Mouse (Mus musculus): Measurements from ENCODE around the gene Aup1. TPM values are rescaled to one million over a fixed set of nuclear protein-coding genes. Genes with fewer than 3 reads are reported as not detected.

Gene Aup1
- polyA plus RNA-seq (2015; fragmentation: Nextera tagmentation; extraction: Ambion mirVana) = 182 and 185 TPM in 2 replicates

GRCm38 (mm10) chr6:83054074-83054851, at the start of gene Aup1:
TSS of gene Aup1 (plus strand) at chr6:83054521.
- Histone ChIP-seq H3K27ac (replicated peaks) (peak within 1 kb of the TSS; percentile 85), H3K27me3 (replicated peaks) (no peaks in the 10 kb centered on the region), H3K9ac (replicated peaks) (peak within 1 kb of the TSS; percentile 76), H3K36me3 (peaks cover 29% of the 10 kb centered on the region), H3K4me3 (replicated peaks) (peak within 1 kb of the TSS; percentile 67), H3K9me3 (replicated peaks) (no peaks in the 10 kb centered on the region), H3K4me1 (peaks cover 29% of the 10 kb centered on the region), H3K4me2 (peak within 1 kb of the TSS; percentile 90)
- peak; percentile 97 for ATAC-seq (ENCODE audit: low FRiP score)
- under 1% methylated on average over 64 of the region's 64 CpGs for WGBS

GRCm38 (mm10) chr6:83004872-83005271, 49.4 kb upstream of the Aup1 start:
- H3K9ac ChIP-seq (replicated peaks) = no peak overlapping the region
- H3K9me3 ChIP-seq (replicated peaks) = no peaks in the 10 kb centered on the region
- WGBS = 68% methylated on average over 7 of the region's 7 CpGs
- H3K4me3 ChIP-seq (replicated peaks) = no peak overlapping the region
- no peaks in the 10 kb centered on the region; the same call in 1 of the 2 replicates for H3K27me3 ChIP-seq (replicated peaks)
- no peak for ATAC-seq (ENCODE audit: low FRiP score)
- no peaks in the 10 kb centered on the region for H3K4me1 ChIP-seq
- no peaks in the 10 kb centered on the region for H3K36me3 ChIP-seq
- H3K4me2 ChIP-seq = no peak overlapping the region
- no peak overlapping the region for H3K27ac ChIP-seq (replicated peaks)

- H3K27me3 ChIP-seq (replicated peaks) = no peaks in the 10 kb centered on the region; the same call in 1 of the 2 replicates
- H3K9me3 ChIP-seq (replicated peaks) = no peaks in the 10 kb centered on the region
- 88% methylated on average over 10 of the region's 10 CpGs for WGBS
- H3K36me3 ChIP-seq = no peaks in the 10 kb centered on the region
- H3K4me1 ChIP-seq = no peaks in the 10 kb centered on the region
- H3K4me2 ChIP-seq = no peak overlapping the region
- H3K27ac ChIP-seq (replicated peaks) = no peak overlapping the region
- ATAC-seq (ENCODE audit: low FRiP score) = no peak
- no peak overlapping the region for H3K9ac ChIP-seq (replicated peaks)
- no peak overlapping the region for H3K4me3 ChIP-seq (replicated peaks)
These were observed 48.8 kb upstream of the Aup1 start for GRCm38 (mm10) chr6:83005444-83006011.

GRCm38 (mm10) chr6:83006114-83006513, 48.2 kb upstream of the Aup1 start:
- no peaks in the 10 kb centered on the region for H3K4me1 ChIP-seq
- H3K36me3 ChIP-seq = no peaks in the 10 kb centered on the region
- H3K27ac ChIP-seq (replicated peaks) = no peak overlapping the region
- WGBS = 89% methylated on average over 6 of the region's 6 CpGs
- no peak overlapping the region for H3K4me3 ChIP-seq (replicated peaks)
- no peak overlapping the region for H3K4me2 ChIP-seq
- no peak for ATAC-seq (ENCODE audit: low FRiP score)
- no peaks in the 10 kb centered on the region for H3K9me3 ChIP-seq (replicated peaks)
- no peak overlapping the region for H3K9ac ChIP-seq (replicated peaks)
- no peaks in the 10 kb centered on the region; the same call in 1 of the 2 replicates for H3K27me3 ChIP-seq (replicated peaks)

- ATAC-seq (ENCODE audit: low FRiP score) = no peak
These were observed 45.7 kb upstream of the Aup1 start for GRCm38 (mm10) chr6:83008659-83009058.

GRCm38 (mm10) chr6:83010010-83010409, 44.3 kb upstream of the Aup1 start:
- Histone ChIP-seq H3K4me1 (no peaks in the 10 kb centered on the region), H3K36me3 (no peaks in the 10 kb centered on the region), H3K9ac (replicated peaks) (no peak overlapping the region), H3K9me3 (replicated peaks) (no peaks in the 10 kb centered on the region), H3K4me3 (replicated peaks) (no peak overlapping the region), H3K27me3 (replicated peaks) (no peaks in the 10 kb centered on the region; the same call in 1 of the 2 replicates), H3K27ac (replicated peaks) (no peak overlapping the region), H3K4me2 (no peak overlapping the region)
- WGBS = 79% methylated on average over 7 of the region's 7 CpGs
- ATAC-seq (ENCODE audit: low FRiP score) = no peak

More at GRCm38 (mm10) chr6:83008659-83009058, 45.7 kb upstream of the Aup1 start:
- WGBS = 54% methylated on average over 3 of the region's 3 CpGs
- no peak overlapping the region for H3K27ac ChIP-seq (replicated peaks)
- H3K9me3 ChIP-seq (replicated peaks) = no peaks in the 10 kb centered on the region
- H3K36me3 ChIP-seq = no peaks in the 10 kb centered on the region
- H3K4me2 ChIP-seq = no peak overlapping the region
- no peaks in the 10 kb centered on the region; the same call in 1 of the 2 replicates for H3K27me3 ChIP-seq (replicated peaks)
- no peak overlapping the region for H3K9ac ChIP-seq (replicated peaks)
- no peak overlapping the region for H3K4me3 ChIP-seq (replicated peaks)
- H3K4me1 ChIP-seq = no peaks in the 10 kb centered on the region

- no peak overlapping the region for H3K4me3 ChIP-seq (replicated peaks)
- WGBS = 89% methylated on average over 7 of the region's 7 CpGs
- no peak overlapping the region for H3K9ac ChIP-seq (replicated peaks)
- no peaks in the 10 kb centered on the region for H3K4me1 ChIP-seq
- ATAC-seq (ENCODE audit: low FRiP score) = no peak
- no peaks in the 10 kb centered on the region; the same call in 1 of the 2 replicates for H3K27me3 ChIP-seq (replicated peaks)
- H3K9me3 ChIP-seq (replicated peaks) = no peaks in the 10 kb centered on the region
- H3K4me2 ChIP-seq = no peak overlapping the region
- H3K36me3 ChIP-seq = no peaks in the 10 kb centered on the region
- H3K27ac ChIP-seq (replicated peaks) = no peak overlapping the region
These were observed 43.1 kb upstream of the Aup1 start for GRCm38 (mm10) chr6:83011255-83011654.

- Histone ChIP-seq H3K4me2 (no peak overlapping the region), H3K9me3 (replicated peaks) (no peaks in the 10 kb centered on the region), H3K27ac (replicated peaks) (no peak overlapping the region), H3K4me3 (replicated peaks) (no peak overlapping the region), H3K9ac (replicated peaks) (no peak overlapping the region), H3K36me3 (no peaks in the 10 kb centered on the region), H3K4me1 (no peaks in the 10 kb centered on the region), H3K27me3 (replicated peaks) (no peaks in the 10 kb centered on the region; the same call in 1 of the 2 replicates)
- 81% methylated on average over 6 of the region's 6 CpGs for WGBS
- no peak for ATAC-seq (ENCODE audit: low FRiP score)
These were observed 42.6 kb upstream of the Aup1 start for GRCm38 (mm10) chr6:83011756-83012155.

GRCm38 (mm10) chr6:83013444-83013843, 40.9 kb upstream of the Aup1 start:
- Histone ChIP-seq H3K4me2 (no peak overlapping the region), H3K4me3 (replicated peaks) (no peak overlapping the region), H3K27me3 (replicated peaks) (no peaks in the 10 kb centered on the region), H3K36me3 (no peaks in the 10 kb centered on the region), H3K27ac (replicated peaks) (no peak overlapping the region), H3K9me3 (replicated peaks) (no peaks in the 10 kb centered on the region), H3K4me1 (no peaks in the 10 kb centered on the region), H3K9ac (replicated peaks) (no peak overlapping the region)
- WGBS = 75% methylated on average over 5 of the region's 5 CpGs
- no peak for ATAC-seq (ENCODE audit: low FRiP score)

- no peaks in the 10 kb centered on the region for H3K4me1 ChIP-seq
- no peak overlapping the region for H3K4me3 ChIP-seq (replicated peaks)
- WGBS = 82% methylated on average over 12 of the region's 12 CpGs
- no peaks in the 10 kb centered on the region for H3K9me3 ChIP-seq (replicated peaks)
- ATAC-seq (ENCODE audit: low FRiP score) = no peak
- no peaks in the 10 kb centered on the region for H3K27me3 ChIP-seq (replicated peaks)
- H3K36me3 ChIP-seq = no peaks in the 10 kb centered on the region
- no peak overlapping the region for H3K27ac ChIP-seq (replicated peaks)
- no peak overlapping the region for H3K9ac ChIP-seq (replicated peaks)
- H3K4me2 ChIP-seq = no peak overlapping the region
These were observed 39.5 kb upstream of the Aup1 start for GRCm38 (mm10) chr6:83014482-83015466.

GRCm38 (mm10) chr6:83015749-83016148, 38.6 kb upstream of the Aup1 start:
- Histone ChIP-seq H3K4me1 (no peaks in the 10 kb centered on the region), H3K9me3 (replicated peaks) (no peaks in the 10 kb centered on the region), H3K27me3 (replicated peaks) (no peaks in the 10 kb centered on the region), H3K36me3 (no peaks in the 10 kb centered on the region), H3K4me2 (no peak overlapping the region), H3K4me3 (replicated peaks) (no peak overlapping the region), H3K27ac (replicated peaks) (no peak overlapping the region), H3K9ac (replicated peaks) (no peak overlapping the region)
- ATAC-seq (ENCODE audit: low FRiP score) = no peak
- 89% methylated on average over 2 of the region's 2 CpGs for WGBS
